Mouse (Mus musculus) stomach, embryonic 16.5 days (tissue): Measurements from ENCODE around the gene Gm14391. TPM values are rescaled to one million over a fixed set of nuclear protein-coding genes. Genes with fewer than 3 reads are reported as not detected.
"Not testable (repeated sequence)": the region's sequence is repeated elsewhere in the genome, so short reads cannot be mapped to it uniquely, and the experiment has no call there.

Source experiments
- ATAC-seq: fragments of 200-750 bp; cut with Nextera tagmentation; 2 replicates; pipeline ENCODE4 v1.8.0; 2017; ENCODE audit warnings: moderate number of reproducible peaks, moderate TSS enrichment; ENCODE audit not compliant: insufficient read depth, low FRiP score
- H3K27ac ChIP-seq: fragments of 300-500 bp; sonication (generic); 2 replicates; pipeline ENCODE4 v1.5.1; 2014; ENCODE audit warnings: low read length
- H3K27me3 ChIP-seq: fragments of 300-500 bp; sonication (generic); 2 replicates; pipeline ENCODE4 v1.6.1; 2014; ENCODE audit warnings: low read length, control low read depth, mixed read lengths; ENCODE audit not compliant: control insufficient read depth, insufficient read depth
- H3K36me3 ChIP-seq: fragments of 300-500 bp; sonication (generic); 2 replicates; pipeline ENCODE4 v1.6.1; 2014; ENCODE audit warnings: low read length; ENCODE audit not compliant: control insufficient read depth, insufficient read depth
- H3K4me1 ChIP-seq: fragments of 300-500 bp; sonication (generic); 2 replicates; pipeline ENCODE4 v1.6.1; 2014; ENCODE audit warnings: low read length, control low read depth, mixed read lengths; ENCODE audit not compliant: control insufficient read depth, insufficient read depth
- H3K4me2 ChIP-seq: fragments of 300-500 bp; sonication (generic); 2 replicates; pipeline ENCODE4 v1.6.1; 2014; ENCODE audit warnings: low read depth, low read length, mixed read lengths
- H3K4me3 ChIP-seq: fragments of 300-500 bp; sonication (generic); replicated peaks from 2 replicates; pipeline ENCODE4 v1.5.1; 2014; ENCODE audit warnings: mild to moderate bottlenecking, low read length
- H3K9ac ChIP-seq: fragments of 300-500 bp; sonication (generic); 2 replicates; pipeline ENCODE4 v1.6.1; 2014; ENCODE audit warnings: low read length
- H3K9me3 ChIP-seq: fragments of 300-500 bp; sonication (generic); replicated peaks from 2 replicates; pipeline ENCODE4 v1.6.1; 2016; ENCODE audit warnings: low read length, control low read depth; ENCODE audit not compliant: control insufficient read depth
- WGBS: fragments of 180-500 bp; shearing (Covaris S2); extraction: QIAGEN DNeasy Blood & Tissue Kit; methylation state at CpG from one replicate; pipeline ENCODE4 v1.1.7; 2014; 5-methylcytosine and 5-hydroxymethylcytosine counted together
- polyA plus RNA-seq: library from polyadenylated mRNA; unstranded; fragments of >200 nt; fragmentation: Nextera tagmentation; extraction: Ambion mirVana; gene quantifications from 2 replicates; pipeline ENCODE4 v1.2.1, GENCODE M21; 2015

The Gm14391 gene
- 5.0 and 6.5 TPM in 2 replicates for polyA plus RNA-seq

DNA sequence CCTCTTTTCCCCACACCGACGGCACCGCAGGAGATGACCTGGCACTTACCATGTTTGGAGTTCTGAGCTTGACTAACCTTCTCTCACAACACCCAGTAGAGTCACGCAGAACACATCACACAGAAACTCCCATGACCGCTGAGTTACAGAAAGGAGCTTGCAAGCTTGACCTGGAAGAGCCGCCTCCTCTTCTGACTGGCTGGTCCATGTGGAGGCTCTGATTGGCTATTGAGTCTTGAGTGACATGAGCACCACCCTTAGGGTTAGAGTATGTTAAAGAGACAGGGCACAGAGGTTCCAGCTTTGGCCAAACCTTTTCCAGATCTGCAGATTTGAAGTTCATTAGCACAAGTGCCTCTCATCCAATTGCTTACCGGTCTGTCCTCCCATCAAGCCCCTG is at the start of gene Gm14391:
Gene Gm14391 (minus strand): TSS at position 186 of the 400 bp plus-strand sequence.
- H3K27me3 ChIP-seq, ATAC-seq: not testable (repeated sequence)
- no CpG with 5 or more reads among the region's 7 CpGs for WGBS

DNA sequence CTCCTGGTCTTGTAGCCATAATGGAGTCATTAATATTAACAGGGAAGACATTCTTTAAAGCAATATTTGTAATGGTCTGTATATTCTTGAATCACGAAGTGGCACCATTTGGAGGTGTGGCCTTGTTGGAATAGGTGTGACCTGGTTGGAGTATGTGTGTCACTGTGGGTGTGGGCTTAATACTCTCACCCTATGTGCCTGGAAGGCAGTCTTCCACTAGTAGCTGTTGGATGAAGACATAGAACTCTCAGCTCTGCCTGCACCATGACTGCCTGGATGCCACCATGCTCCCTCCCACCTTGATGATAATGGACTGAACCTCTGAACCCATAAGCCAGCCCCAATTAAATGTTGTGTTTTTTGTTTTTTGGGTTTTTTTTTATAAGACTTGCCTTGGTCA is 27.7 kb downstream of the Gm14391 start:
- WGBS: 29% methylated on average over 1 of the region's 1 CpGs
- not testable (repeated sequence) for H3K4me3 ChIP-seq, ATAC-seq, H3K4me1 ChIP-seq, H3K27me3 ChIP-seq, H3K4me2 ChIP-seq, H3K9me3 ChIP-seq, H3K9ac ChIP-seq, H3K27ac ChIP-seq, H3K36me3 ChIP-seq

More for the DNA sequence above, at the start of gene Gm14391:
- not testable (repeated sequence) for H3K4me2 ChIP-seq, H3K9me3 ChIP-seq, H3K9ac ChIP-seq, H3K36me3 ChIP-seq, H3K4me3 ChIP-seq, H3K27ac ChIP-seq, H3K4me1 ChIP-seq

DNA sequence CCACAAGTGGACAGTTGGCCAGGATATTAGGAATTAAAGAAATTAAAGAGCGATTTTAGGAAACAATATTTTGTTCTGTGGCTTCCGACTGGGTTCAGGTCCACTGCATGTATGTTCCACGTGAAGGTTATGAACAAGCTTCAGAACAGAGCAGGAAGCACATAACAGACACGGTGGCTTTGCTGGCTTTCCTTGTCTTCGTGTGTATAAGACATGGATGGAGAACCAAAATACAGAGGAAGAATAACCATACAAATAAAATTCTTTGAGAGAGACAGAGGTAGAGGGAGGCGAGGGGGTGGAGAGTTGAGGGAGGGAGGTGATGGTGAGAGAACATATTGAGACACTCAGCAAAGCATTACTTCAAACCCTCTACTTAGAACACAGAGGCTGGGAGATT is 30.4 kb downstream of the Gm14391 start:
- no peaks in the 10 kb centered on the region for H3K36me3 ChIP-seq
- no peak overlapping the region for H3K27ac ChIP-seq
- no peak overlapping the region for H3K4me3 ChIP-seq
- ATAC-seq: no peak
- no peak overlapping the region for H3K4me2 ChIP-seq
- WGBS: 83% methylated on average over 6 of the region's 6 CpGs
- no peaks in the 10 kb centered on the region for H3K9me3 ChIP-seq
- no peaks in the 10 kb centered on the region for H3K27me3 ChIP-seq
- H3K4me1 ChIP-seq: no peaks in the 10 kb centered on the region
- H3K9ac ChIP-seq: no peak overlapping the region

DNA sequence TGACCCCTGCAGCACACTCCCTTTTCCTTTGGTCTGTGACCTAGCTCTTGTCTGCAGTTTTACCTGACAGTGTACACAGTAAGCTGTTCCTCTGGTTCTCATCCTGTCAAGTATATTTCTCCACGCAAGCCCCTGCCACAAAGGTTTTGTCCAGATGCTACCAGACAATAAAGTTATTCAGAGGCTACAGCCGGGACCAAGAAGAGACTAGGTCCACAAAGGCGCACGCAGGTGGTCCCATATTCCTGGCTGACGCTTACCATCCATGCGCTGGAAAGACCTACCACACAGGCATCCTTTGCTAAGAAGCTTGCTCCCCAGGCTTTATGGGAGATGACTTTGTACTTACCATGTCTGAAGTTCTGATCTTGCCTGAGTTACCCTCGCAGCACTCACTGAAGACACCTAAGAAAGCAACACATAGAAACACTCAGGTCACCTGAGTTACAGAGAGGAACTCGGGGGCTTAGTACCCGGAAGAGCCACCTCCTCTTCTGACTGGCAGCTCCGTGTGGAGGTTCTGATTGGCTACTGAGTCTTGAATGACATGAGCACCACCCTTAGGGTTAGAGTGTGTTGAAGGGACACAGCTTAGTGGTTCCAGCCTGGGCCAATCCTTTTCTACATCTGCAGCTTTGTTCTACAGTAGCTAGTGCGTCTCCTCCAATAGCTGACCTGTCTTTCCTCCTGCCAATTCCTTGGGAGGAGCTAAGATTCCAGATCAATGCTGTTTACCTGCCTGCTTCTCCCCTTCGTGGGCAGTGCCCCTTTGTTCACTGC is 31.1 kb downstream of the Gm14391 start, which contains the start of gene Gm14443:
Gene Gm14443 (minus strand): TSS at position 471 of the 780 bp plus-strand sequence.
- H3K4me1 ChIP-seq, H3K9me3 ChIP-seq, H3K4me2 ChIP-seq, ATAC-seq, H3K36me3 ChIP-seq, H3K27me3 ChIP-seq, H3K27ac ChIP-seq, H3K9ac ChIP-seq, H3K4me3 ChIP-seq: not testable (repeated sequence)
- 71% methylated on average over 12 of the region's 12 CpGs for WGBS

DNA sequence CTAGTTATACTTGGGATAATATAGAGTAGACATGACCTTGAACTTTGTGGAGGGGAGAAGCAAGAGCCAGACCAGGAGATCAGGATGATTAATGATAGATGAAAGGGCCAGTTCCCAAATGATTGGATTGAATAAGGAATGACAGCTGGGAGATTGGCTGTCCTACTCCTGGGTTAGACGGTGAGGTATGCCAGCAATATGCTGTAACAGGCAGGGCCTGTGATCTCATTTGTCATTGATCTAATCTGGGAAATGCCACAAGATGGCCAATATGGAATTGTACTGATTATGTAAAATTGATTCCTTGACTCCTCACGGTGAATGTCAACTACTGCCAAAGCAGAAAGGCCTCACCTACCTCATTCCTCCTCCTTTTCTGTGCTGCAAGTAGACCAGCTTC is 32.7 kb downstream of the Gm14391 start:
- not testable (repeated sequence) for H3K4me1 ChIP-seq, H3K36me3 ChIP-seq, H3K27ac ChIP-seq, H3K27me3 ChIP-seq, H3K4me3 ChIP-seq, ATAC-seq, H3K9me3 ChIP-seq, H3K4me2 ChIP-seq, H3K9ac ChIP-seq
- WGBS: 83% methylated on average over 2 of the region's 2 CpGs

DNA sequence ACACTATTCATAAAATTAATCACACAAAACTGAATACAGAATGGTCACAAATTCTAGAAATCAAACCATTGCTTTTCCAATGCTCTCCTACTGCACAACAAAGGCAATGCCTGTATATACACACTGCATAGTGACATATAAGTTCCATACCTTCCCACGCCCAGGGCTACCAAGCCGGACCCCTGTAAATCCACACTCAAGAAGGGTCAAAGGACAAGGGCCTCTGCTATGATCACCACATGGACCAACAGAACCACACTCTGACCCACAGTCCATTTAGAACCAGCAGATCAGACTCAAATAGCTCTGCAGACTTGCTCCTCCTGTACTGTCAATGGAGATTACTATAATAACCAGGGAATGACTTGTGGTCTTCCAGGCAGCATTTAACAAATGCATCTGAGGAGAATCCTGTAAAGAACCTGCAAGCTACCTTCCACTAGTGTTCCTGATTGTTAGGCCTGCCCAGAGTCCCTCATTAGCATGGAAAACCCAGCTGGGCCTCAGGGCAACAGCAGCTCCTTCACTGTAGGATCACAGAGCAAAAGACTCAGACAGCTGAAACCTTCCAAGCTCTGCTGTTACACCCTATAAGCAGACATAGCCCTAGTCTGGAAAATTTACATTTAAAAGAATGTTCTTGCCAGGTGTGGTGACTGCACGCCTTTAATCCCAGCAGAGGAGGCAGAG is 33.7 kb downstream of the Gm14391 start:
- H3K9me3 ChIP-seq, H3K4me2 ChIP-seq, H3K36me3 ChIP-seq, ATAC-seq, H3K27me3 ChIP-seq, H3K27ac ChIP-seq, H3K4me1 ChIP-seq, H3K4me3 ChIP-seq, H3K9ac ChIP-seq: not testable (repeated sequence)
- 88% methylated on average over 3 of the region's 3 CpGs for WGBS

DNA sequence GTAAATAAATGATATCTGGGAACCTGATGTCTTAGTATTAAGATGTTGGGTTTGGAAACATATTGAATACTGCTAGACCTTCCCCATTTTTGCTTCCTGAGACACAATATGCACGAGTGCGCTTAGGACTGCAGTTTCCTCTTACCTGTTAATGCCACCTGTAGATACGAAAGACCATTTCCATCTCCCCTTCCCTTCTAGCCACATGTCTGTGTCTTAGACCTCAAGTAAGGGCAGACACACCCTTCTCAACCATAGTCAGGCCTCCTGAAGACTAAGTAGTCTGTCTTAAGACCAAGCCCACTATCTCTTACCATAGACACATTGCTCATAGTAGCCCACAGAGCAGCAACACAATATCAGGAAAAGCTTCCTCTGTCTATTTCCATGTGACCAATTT is 34.6 kb downstream of the Gm14391 start:
- Histone ChIP-seq H3K9me3 (no peaks in the 10 kb centered on the region), H3K27ac (no peak overlapping the region), H3K4me1 (no peaks in the 10 kb centered on the region), H3K27me3 (no peaks in the 10 kb centered on the region), H3K4me3 (no peak overlapping the region), H3K9ac (no peak overlapping the region), H3K4me2 (no peak overlapping the region), H3K36me3 (no peaks in the 10 kb centered on the region)
- ATAC-seq: no peak
- WGBS: 83% methylated on average over 3 of the region's 3 CpGs

DNA sequence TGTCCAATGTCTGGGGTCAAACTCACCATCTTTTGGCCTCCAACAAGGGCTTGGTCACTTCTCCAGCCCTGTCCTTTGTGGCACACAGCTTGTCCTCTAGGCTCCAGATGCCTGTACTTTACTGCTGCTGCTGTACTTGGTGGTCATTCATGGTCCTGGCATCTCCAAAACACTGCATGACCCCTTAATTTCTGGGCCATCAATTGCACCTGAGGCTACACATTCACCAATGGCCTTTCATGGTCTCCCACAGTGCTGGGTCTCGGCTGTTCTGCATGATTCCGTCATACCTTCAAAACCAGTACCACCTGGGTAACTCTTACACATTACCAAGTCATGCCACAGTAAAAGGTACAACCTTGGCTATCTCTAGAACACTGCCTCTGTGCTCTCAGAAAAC is 39.8 kb downstream of the Gm14391 start:
- not testable (repeated sequence) for H3K9me3 ChIP-seq, H3K36me3 ChIP-seq, H3K4me3 ChIP-seq, H3K4me2 ChIP-seq, H3K9ac ChIP-seq, H3K4me1 ChIP-seq, H3K27me3 ChIP-seq, H3K27ac ChIP-seq, ATAC-seq
- 82% methylated on average over 2 of the region's 2 CpGs for WGBS

DNA sequence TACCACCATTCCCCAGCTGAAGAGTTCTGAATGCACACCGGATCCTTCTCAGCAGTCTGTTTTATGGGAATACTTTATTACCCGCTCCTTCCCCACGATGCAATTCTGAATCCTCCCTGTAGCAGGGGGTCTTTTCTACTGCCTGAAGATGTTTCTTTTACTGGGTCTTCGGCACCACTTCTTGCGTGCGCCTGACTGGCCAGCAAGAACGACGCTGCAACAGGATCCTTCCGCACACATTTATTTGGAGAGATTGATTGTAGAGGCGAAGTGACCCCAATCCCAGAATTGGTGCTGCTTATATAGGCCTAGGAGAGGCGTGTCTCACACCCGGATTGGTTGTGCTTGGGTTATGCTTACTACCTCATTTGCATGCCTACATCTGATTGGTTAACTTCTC is 41.6 kb downstream of the Gm14391 start:
- H3K27ac ChIP-seq, H3K9me3 ChIP-seq, H3K4me2 ChIP-seq, H3K4me3 ChIP-seq, H3K27me3 ChIP-seq, H3K36me3 ChIP-seq, H3K9ac ChIP-seq, ATAC-seq, H3K4me1 ChIP-seq: not testable (repeated sequence)
- WGBS: 97% methylated on average over 12 of the region's 12 CpGs
